Mouse (Mus musculus) kidney, postnatal 10 days (tissue): ENCODE measurements around the gene Ptpn23.
"Not testable (repeated sequence)": the region's sequence is repeated elsewhere in the genome, so short reads cannot be mapped to it uniquely, and the experiment has no call there.

Source experiments
- DNase-seq: peaks from one replicate; pipeline ENCODE4 v3.0.0; 2021; ENCODE audit warnings: mixed read lengths

Gene Ptpn23

DNA sequence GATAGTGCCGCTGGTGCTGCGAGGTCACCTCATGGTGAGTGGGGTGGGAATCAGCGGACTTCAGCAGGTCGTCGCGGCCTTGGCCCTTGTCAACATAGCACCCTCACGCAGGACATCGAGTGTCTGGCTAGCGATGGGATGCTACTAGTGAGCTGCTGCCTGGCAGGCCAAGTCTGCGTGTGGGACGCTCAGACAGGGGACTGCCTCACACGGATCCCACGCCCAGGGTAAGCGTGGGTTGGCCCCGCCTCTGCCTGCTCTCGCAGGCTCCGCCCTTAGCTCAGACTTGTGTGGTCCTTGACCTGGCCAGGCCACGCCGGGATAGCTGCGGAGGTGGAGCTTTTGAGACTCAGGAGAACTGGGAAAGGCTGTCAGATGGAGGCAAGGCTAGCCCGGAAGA is 27.4 kb downstream of the Ptpn23 start:
- no peak for DNase-seq

DNA sequence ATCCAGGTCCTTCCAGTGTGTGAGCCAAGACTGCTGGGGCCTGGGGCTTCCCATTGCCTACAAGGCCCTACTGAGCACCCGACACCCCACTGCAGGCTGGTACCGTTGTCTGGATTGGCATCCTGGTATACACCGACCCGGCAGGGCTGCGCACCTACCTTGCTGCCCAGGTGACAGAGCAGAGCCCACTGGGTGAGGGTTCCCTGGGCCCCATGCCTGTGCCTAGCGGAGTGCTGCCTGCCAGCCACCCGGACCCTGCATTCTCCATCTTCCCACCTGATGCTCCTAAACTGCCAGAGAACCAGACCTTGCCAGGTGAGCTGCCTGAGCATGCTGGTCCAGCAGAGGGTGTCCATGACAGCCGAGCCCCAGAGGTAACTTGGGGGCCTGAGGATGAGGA is 28.7 kb downstream of the Ptpn23 start:
- no peak for DNase-seq

DNA sequence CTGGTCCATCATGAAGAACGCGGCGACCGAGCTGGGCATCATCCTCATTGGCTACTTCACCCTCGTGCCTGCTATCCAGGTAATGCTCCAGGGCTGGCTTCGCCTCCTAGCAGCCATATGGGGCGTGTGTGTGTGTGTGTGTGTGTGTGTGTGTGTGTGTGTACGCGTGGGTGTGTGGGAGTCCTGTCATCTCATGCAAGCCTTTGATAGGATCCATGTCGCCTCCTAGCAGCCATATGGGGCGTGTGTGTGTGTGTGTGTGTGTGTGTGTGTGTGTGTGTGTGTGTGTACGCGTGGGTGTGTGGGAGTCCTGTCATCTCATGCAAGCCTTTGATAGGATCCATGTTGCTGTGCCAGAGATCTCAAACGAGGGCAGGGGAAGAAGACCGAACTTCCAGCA is 30.4 kb downstream of the Ptpn23 start:
- DNase-seq, result not testable (repeated sequence)

DNA sequence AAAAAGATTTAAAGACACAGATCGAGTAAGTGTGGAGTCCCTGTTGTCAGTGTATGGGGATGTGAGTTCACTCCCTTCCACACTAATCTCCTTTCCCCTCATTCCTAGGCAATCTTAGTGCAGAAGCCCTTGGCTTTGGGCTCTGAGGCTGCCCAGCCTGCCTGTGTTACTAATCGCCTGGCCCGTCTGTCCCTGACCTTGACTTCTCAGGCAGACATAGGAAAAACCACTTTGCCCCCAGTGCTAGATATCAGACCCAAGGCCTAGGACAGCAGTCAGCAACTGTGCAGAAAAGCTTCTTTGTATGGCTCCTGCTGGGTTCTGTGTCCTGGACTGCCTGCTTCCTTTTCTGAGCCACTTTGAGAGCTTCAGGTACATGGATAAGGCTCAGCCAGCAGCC is 32.3 kb downstream of the Ptpn23 start:
- DNase-seq, result no peak

DNA sequence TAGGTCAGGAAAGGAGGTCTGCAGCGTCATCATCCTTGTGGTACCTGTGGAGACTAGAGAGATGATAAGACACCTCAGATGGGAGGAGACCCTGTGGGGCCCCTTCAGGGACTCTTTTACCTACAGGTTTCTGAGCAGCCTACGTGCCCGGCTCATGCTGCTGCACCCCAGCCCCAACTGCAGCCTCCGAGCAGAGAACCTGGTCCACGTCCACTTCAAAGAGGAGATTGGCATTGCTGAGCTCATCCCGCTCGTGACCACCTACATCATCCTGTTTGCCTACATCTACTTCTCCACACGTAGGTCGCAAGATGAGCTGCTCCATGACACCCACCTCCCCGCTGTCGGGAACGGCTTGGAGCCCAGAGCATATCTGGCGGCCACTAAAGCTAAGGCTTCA is 34.1 kb downstream of the Ptpn23 start:
- no peak for DNase-seq

DNA sequence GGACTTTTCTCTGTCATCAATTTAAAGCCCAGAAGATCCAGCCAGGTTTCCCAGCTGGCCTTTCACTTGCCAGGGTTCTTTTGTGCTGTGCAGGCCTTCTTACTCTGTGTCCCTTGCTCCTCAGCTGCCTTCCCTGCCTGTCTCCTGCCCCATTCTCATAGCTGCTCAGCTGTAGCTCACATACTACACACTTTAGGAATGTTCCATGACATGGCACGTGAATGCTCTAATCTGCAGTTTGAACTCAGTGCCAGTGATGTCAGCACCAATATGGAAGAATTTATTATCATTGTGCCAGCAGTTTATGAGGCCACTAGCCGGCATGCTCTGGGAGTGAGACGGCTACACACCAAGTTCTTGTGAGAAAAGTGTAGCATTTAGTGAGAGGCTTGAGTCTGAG is 38.2 kb downstream of the Ptpn23 start:
- no peak for DNase-seq

DNA sequence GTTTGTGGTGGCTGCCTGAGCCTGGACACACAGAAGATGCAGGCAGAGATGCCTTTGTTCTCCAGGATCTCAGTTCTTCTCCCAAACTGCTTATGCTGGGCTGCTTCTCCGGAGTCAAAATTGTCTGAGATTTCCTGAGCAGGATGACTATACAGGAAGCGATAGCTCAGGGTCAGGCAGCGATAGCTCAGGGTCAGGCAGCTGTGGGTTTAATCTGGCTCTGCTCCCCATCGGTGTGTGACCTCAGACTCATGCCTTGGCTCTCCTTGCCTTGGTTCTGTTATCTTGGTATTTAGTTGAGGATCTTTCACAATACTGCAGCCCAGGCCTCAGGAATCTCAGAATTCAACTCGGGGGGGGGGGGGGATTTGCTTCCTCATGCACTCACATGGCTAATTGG is 41.3 kb downstream of the Ptpn23 start:
- no peak for DNase-seq

DNA sequence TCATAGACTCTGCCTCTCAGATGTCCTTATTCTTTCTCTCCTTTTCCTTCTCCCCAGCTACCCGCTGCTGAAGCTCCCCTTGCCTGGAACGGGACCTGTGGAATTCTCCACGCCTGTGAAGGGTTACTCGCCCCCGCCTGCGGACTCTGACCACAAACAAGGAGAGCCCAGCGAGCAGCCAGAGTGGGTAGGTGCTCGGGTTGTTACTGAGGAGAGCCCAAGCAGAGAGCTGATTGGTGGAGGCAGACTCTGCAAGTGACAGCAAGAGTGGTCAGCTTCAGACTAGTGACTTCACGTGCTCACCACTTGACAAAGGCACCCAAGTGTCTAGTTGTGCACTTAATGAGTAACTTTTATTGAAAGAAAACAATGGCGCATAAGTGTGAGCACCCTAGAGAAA is 45.7 kb downstream of the Ptpn23 start:
- DNase-seq, result no peak

DNA sequence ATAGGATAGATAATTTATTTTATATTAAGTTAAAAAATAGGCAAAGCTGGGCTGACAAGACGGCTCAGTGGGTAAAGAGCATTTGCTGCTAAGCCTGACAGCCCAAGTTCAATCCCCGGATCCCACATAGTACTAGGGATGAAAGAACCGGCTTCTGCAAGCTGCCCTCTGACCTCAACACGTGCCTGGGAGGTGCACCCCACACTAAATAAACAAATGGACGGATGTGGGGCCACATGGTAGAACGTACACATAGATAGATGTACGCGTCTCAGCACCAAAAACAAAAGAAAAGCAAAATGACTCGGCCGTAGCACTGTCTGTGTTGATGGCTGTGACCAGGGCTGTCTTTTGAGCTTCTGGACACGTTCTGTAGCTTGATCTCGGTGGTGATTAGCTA is 46.7 kb downstream of the Ptpn23 start:
- DNase-seq, result no peak

DNA sequence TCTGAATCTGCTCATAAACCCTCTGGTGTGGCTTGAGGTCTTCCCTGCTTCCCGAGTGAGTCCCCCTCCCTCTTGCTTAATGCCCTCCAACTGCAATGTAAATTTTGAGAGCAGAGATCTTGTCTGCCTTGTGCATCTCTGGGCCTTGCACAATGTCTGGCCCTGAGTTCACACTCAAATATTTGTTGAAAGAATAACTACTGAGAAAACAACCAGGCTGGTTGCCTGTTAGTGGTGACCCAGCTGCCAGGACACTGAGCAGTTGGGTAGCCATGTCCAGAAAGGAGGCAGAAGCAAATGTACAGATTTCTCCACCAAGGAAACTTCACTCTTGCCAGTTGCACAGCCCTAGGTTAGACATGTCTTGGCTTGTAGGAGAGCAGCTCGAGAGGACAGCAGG is 49.7 kb downstream of the Ptpn23 start:
- DNase-seq, result no peak

DNA sequence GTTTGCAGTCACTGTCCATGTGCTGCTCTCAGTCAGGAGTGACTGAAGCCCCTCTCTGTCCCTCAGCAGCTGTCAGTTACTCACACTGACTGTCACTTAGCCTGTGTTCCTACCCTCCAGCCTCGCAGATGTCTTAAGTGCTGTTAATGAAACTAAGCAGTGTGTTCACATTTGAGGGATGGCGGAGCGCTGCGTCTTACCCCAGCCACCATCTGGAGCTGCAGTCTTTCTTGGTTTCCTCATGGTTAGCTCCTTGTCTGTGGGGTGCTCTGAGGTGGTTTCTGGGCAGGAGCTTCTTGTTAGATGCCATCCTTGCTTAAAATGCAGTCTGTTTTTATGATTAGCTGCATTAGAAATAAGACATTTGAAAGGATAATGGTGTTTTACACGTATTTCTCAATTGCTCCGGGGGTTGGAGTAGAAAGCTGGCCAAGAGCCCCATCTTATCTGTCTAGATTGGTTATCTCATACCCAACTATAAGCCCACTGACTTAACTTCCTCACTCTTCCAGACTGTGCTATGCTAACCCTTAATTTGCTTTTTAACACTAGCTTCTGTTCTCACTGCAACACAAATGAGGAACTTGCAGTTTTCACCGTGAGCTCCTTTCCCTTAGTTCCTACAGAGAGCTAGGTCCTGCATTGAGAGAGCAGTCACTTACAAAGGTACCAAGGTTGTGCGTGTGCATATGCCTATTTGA is 55.9 kb downstream of the Ptpn23 start:
- DNase-seq, result no peak

DNA sequence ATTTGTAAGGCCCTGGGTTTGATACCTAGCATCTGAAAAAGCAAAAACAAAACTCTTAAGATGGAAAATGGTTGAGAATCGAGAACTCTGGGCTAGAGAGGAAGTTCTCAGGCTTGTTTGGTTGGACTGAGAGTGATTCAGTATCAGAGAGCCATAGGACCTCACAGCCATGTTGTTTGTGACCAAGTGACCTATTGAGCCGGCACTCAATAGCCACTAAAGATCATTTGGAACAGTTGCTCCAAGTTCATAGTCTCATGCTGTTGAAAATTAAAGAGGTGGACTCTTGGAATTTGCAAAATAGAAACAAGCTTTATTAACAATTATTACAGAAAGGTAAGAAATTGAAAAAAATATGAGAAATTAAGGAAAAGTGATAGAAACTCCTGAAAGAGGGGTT is 56.7 kb downstream of the Ptpn23 start:
- no peak for DNase-seq

DNA sequence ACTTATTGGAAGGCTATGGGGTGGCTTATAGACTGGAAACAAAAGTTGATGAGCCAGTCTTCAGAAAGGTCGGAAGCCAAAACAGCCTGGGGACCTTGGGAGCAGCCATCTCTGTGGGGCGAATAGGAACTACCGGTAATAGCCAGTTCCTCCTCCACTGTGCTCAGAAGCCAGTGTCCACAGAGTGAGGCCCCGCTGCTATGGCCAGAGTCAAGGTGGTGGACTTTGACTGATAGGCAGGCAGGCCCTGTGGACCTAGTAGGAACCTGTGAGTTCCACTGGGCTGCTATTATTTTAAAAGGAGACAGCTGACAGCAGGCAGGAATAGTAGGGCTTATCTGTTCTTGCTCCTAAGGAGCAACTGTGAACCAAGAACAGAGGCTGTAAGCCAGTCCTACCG is 57.4 kb downstream of the Ptpn23 start:
- peak; percentile 28 for DNase-seq

DNA sequence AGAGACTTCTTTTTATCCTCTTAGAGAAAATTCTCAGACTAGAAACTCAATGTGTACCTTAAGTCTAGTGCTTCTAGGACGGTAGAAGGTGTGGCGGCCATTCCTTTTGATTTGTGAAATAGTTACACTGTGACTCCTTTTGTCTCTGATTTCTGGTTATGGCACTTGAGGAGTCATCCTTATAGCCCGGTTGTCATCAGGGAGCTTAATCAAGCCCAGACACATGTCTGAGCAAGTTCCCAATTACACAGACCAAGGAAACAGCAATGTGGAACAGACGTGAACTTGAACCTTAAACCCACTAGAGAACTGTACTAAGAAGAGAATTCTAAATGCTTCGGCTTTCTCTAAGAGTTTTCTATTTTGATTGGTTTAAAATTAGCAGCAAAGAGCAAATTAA is 57.8 kb downstream of the Ptpn23 start:
- no peak for DNase-seq

DNA sequence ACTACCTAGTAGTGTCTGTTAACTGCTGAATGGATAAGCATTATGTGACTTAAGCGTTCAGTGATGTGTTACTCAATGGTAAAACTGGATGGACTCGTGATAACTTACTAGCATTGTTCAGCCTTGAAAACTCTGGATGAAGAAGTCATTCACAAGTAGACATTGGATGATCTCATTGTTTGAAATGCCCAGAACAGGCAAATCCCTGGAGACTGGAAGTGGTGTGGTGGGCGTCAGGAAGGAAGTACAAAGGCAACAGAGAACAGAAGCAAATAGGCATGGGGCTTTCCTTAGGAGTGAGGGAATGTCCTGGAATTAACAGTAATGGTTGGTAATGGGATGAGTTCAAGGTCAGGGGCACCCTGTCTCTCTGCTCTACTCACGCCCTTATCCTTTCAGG is 59.1 kb downstream of the Ptpn23 start:
- no peak for DNase-seq

DNA sequence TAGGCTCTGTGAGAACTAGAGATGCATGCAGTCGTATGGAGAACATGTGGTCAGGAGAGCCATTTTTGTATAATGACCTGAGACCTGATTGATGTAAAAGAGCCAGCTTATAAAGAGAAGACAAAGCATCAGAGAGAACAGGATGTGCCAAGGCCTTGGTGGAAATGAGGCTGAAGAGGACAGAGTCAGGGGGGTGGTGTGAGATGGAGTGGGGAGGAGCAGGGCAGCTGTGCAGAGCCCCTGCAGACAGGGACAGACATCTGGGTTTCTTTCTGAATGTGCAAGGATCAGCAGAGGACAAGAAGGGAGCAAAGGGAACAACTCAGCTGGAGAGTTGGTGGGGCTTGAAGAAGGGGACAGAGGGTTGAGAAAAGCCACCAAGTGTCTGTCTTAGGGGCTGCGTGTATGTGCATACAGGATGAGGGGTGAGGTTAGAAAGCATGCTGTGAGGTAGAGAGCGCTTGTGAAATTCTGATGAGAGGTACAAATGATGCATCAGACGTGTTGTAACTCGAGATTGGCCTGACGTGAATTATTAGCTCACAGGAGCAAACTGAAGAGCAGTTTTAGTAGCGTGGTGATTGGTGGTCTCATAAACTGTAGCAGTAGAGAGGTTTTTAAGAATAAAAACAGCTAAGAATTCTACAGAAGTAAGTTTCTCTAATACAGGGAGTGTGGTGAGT is 62.8 kb downstream of the Ptpn23 start:
- DNase-seq, result no peak

DNA sequence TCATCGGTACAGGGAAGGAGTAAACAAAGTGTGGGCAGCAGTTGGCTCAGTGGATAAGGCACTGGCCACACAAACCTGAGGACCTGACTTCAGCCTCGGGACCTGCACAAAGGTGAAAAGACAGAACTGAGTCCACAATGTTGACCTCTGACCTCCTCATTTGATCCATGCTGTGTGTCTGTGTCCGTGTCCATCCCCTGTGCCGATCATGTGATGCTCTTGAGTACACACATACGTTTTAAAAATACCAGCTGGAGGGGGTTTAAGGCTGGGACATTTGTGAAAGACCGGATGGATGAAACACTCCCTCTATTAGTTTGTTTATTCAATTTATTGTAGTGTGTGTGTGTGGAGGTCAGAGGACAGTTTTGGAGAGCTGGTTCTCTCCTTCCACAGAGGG is 64.2 kb downstream of the Ptpn23 start:
- no peak for DNase-seq

DNA sequence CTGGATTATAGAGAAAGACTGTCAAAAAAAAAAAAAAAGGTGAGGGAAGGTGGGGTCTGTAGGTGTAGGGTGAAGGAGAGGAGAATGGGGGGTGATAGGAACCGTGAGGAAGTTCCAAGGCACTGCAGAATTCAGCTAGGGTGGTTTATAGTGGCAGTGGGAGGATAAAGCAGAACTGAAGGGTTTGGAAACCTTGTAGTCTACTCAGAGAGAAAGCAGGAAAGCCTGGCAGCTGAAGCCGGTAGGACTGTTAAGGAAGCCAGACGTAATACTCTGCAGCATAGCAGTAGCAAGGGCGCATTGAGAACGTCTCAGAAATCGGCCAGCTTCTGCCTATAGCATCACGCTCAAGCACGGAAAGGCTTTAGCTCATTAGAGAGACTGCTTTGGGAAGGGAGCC is 66.0 kb downstream of the Ptpn23 start:
- DNase-seq, result no peak

DNA sequence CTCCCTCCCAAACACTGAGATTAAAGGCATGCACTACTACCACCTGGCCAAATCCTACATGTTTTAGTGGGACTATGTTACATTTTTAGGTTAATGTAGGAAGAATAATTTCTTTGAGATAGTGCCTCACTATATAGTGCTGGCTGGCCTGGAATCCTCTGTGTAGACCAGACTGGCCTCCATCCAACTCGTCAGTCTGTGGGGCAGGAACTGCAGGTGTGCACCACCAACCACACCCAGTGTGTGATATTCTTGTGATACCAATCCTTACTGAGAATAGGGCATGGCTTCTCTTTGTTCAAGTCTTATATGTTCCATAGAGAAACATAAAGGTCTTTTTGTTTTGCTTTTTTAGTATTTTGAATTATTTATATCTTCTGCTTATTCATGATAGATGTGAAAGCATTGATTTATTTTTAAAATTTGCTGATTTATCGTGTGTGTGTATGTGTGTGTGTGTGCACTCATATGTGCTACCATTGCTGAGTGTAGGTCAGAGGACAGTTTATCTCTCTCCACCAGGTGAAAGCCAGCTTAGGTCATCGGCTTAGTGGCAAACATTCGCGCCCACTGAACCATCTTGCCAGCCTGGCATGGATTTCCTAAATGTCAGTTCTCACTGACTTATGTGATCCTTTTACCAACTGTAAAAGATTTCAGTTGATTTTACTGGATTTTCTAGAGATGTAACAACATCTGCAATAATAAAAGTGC is 67.8 kb downstream of the Ptpn23 start:
- no peak for DNase-seq
